Mouse (Mus musculus) lung, postnatal 0 days (tissue): ENCODE data around the gene Gpc6. TPM values are rescaled to one million over a fixed set of nuclear protein-coding genes. Genes with fewer than 3 reads are reported as not detected.

ENCODE experiments used
- ATAC-seq: fragments of 200-750 bp; cut with Nextera tagmentation; 2 replicates; pipeline ENCODE4 v1.8.0; 2017; ENCODE audit warnings: moderate library complexity
- DNase-seq: peaks from one replicate; pipeline ENCODE4 v3.0.0-alpha.2; 2016; ENCODE audit warnings: low spot score
- H3K27ac ChIP-seq: fragments of 300-500 bp; sonication (generic); 2 replicates; pipeline ENCODE4 v1.5.1; 2014; ENCODE audit warnings: antibody characterized with exemption, mild to moderate bottlenecking, low read length, mixed read lengths
- H3K27me3 ChIP-seq: fragments of 300-500 bp; sonication (generic); replicated peaks from 2 replicates; pipeline ENCODE4 v1.6.1; 2014; ENCODE audit warnings: low read length, mixed read lengths; ENCODE audit not compliant: insufficient read depth
- H3K36me3 ChIP-seq: fragments of 300-500 bp; sonication (generic); 2 replicates; pipeline ENCODE4 v1.6.1; 2014; ENCODE audit warnings: low read length, mixed read lengths; ENCODE audit not compliant: insufficient read depth
- H3K4me1 ChIP-seq: fragments of 300-500 bp; sonication (generic); 2 replicates; pipeline ENCODE4 v1.6.1; 2014; ENCODE audit warnings: antibody characterized with exemption, low read depth, low read length, mixed read lengths; ENCODE audit not compliant: insufficient read depth
- H3K4me2 ChIP-seq: fragments of 300-500 bp; sonication (generic); replicated peaks from 2 replicates; pipeline ENCODE4 v1.6.1; 2014; ENCODE audit warnings: low read depth, mild to moderate bottlenecking, low read length, moderate library complexity, mixed read lengths
- H3K4me3 ChIP-seq: fragments of 300-500 bp; sonication (generic); 2 replicates; pipeline ENCODE4 v1.5.1; 2014; ENCODE audit warnings: low read depth, low read length
- H3K9ac ChIP-seq: fragments of 300-500 bp; sonication (generic); replicated peaks from 2 replicates; pipeline ENCODE4 v1.6.1; 2014; ENCODE audit warnings: low read depth, mild to moderate bottlenecking
- H3K9me3 ChIP-seq: fragments of 300-500 bp; sonication (generic); 2 replicates; pipeline ENCODE4 v1.6.1; 2016; ENCODE audit warnings: low read length, mixed read lengths
- CTCF ChIP-seq: IDR thresholded peaks from 2 replicates; pipeline ENCODE4 v1.5.1; 2016; ENCODE audit warnings: antibody characterized with exemption, mild to moderate bottlenecking
- EP300 ChIP-seq: IDR thresholded peaks from 2 replicates; pipeline ENCODE4 v1.6.1; 2016; ENCODE audit warnings: antibody characterized with exemption, mild to moderate bottlenecking, control low read depth
- WGBS: fragments of 180-500 bp; shearing (Covaris S2); extraction: QIAGEN DNeasy Blood & Tissue Kit; methylation state at CpG from one replicate; pipeline ENCODE4 v1.1.7; 2014; 5-methylcytosine and 5-hydroxymethylcytosine counted together
- polyA plus RNA-seq: library from polyadenylated mRNA; unstranded; fragments of >200 nt; fragmentation: Nextera tagmentation; extraction: Ambion mirVana; gene quantifications from 2 replicates; pipeline ENCODE4 v1.2.1, GENCODE M21; 2015

The Gpc6 gene
- polyA plus RNA-seq, 1 experiment from 2014 or later: 3.1 TPM

GRCm38 (mm10) chr14:117756505-117756904 is 831.4 kb downstream of the Gpc6 start:
- ATAC-seq (peak; percentile 78), DNase-seq (peak; percentile 63)
- Histone ChIP-seq H3K27ac (no peak overlapping the region), H3K9ac (no peak overlapping the region), H3K27me3 (no peaks in the 10 kb centered on the region), H3K9me3 (no peaks in the 10 kb centered on the region), H3K36me3 (no peaks in the 10 kb centered on the region), H3K4me2 (no peak overlapping the region), H3K4me3 (no peak overlapping the region), H3K4me1 (no peaks in the 10 kb centered on the region)
- 54% methylated on average over 7 of the region's 7 CpGs for WGBS
- TF ChIP-seq EP300 (no peak), CTCF (no peak)

- WGBS: 92% methylated on average over 6 of the region's 6 CpGs
- TF ChIP-seq CTCF (no peak), EP300 (no peak)
Observed at GRCm38 (mm10) chr14:117757790-117758358, 832.8 kb downstream of the Gpc6 start.

GRCm38 (mm10) chr14:117760830-117761517 is 835.9 kb downstream of the Gpc6 start:
- 70% methylated on average over 4 of the region's 4 CpGs for WGBS
- ATAC-seq (no peak), DNase-seq (no peak)
- no peaks in the 10 kb centered on the region for H3K9me3 ChIP-seq
- H3K36me3 ChIP-seq: no peaks in the 10 kb centered on the region
- H3K9ac ChIP-seq: no peak overlapping the region
- no peak for TF ChIP-seq EP300
- TF ChIP-seq CTCF: no peak
- no peak overlapping the region for H3K27ac ChIP-seq
- H3K27me3 ChIP-seq: no peaks in the 10 kb centered on the region
- no peak overlapping the region for H3K4me3 ChIP-seq
- no peaks in the 10 kb centered on the region for H3K4me1 ChIP-seq
- no peak overlapping the region for H3K4me2 ChIP-seq

More at GRCm38 (mm10) chr14:117757790-117758358, 832.8 kb downstream of the Gpc6 start:
- Histone ChIP-seq H3K9me3 (no peaks in the 10 kb centered on the region), H3K27me3 (no peaks in the 10 kb centered on the region), H3K4me3 (no peak overlapping the region), H3K27ac (no peak overlapping the region), H3K4me1 (no peaks in the 10 kb centered on the region), H3K9ac (no peak overlapping the region), H3K4me2 (no peak overlapping the region), H3K36me3 (no peaks in the 10 kb centered on the region)
- ATAC-seq (no peak), DNase-seq (no peak)

GRCm38 (mm10) chr14:117762934-117763333 is 837.8 kb downstream of the Gpc6 start:
- no peaks in the 10 kb centered on the region for H3K27me3 ChIP-seq
- no peak overlapping the region for H3K4me3 ChIP-seq
- H3K4me1 ChIP-seq: no peaks in the 10 kb centered on the region
- no peak overlapping the region for H3K4me2 ChIP-seq
- H3K9ac ChIP-seq: no peak overlapping the region
- DNase-seq (no peak), ATAC-seq (no peak)
- no peaks in the 10 kb centered on the region for H3K9me3 ChIP-seq
- H3K36me3 ChIP-seq: no peaks in the 10 kb centered on the region
- TF ChIP-seq CTCF (no peak), EP300 (no peak)
- H3K27ac ChIP-seq: no peak overlapping the region
- WGBS: 86% methylated on average over 5 of the region's 5 CpGs

GRCm38 (mm10) chr14:117767861-117768260 is 842.7 kb downstream of the Gpc6 start:
- Histone ChIP-seq H3K4me2 (no peak overlapping the region), H3K9ac (no peak overlapping the region), H3K36me3 (no peaks in the 10 kb centered on the region), H3K27me3 (no peaks in the 10 kb centered on the region), H3K27ac (no peak overlapping the region), H3K9me3 (no peaks in the 10 kb centered on the region), H3K4me1 (no peaks in the 10 kb centered on the region), H3K4me3 (no peak overlapping the region)
- ATAC-seq: no peak
- DNase-seq: no peak
- WGBS: 67% methylated on average over 4 of the region's 4 CpGs
- TF ChIP-seq CTCF (no peak), EP300 (no peak)

- no peaks in the 10 kb centered on the region for H3K4me1 ChIP-seq
- H3K36me3 ChIP-seq: no peaks in the 10 kb centered on the region
- 89% methylated on average over 7 of the region's 7 CpGs for WGBS
- ATAC-seq: no peak
- DNase-seq: no peak
- TF ChIP-seq CTCF: no peak
- TF ChIP-seq EP300: no peak
- no peak overlapping the region for H3K4me2 ChIP-seq
- no peaks in the 10 kb centered on the region for H3K9me3 ChIP-seq
- no peak overlapping the region for H3K9ac ChIP-seq
- H3K4me3 ChIP-seq: no peak overlapping the region
- H3K27ac ChIP-seq: no peak overlapping the region
- no peaks in the 10 kb centered on the region for H3K27me3 ChIP-seq
Observed at GRCm38 (mm10) chr14:117768697-117769096, 843.6 kb downstream of the Gpc6 start.
